Mouse (Mus musculus) neutrophil, adult 83 days (primary cell): ENCODE measurements around the gene Hfe. TPM values are rescaled to one million over a fixed set of nuclear protein-coding genes. Genes with fewer than 3 reads are reported as not detected.

Experiments
- total RNA-seq, 2 experiments: library from RNA; stranded (reverse); gene quantifications; one replicate each; pipeline ENCODE4 v1.2.4; 2023

Gene Hfe
- total RNA-seq = 1 to 10 TPM; 7.5 to 7.9 TPM

GRCm38 (mm10) chr13:23710374-23711089 lies at the start of gene Hfe:
Hfe (minus strand) TSS chr13:23710854.

GRCm38 (mm10) chr13:23756790-23757189 lies 46.1 kb upstream of the Hfe start, which contains the start of gene Hist1h4b:
Hist1h4b (plus strand) TSS chr13:23757013.

GRCm38 (mm10) chr13:23752067-23752741 lies 41.5 kb upstream of the Hfe start, which contains the start of gene Hist1h3b:
Hist1h3b (plus strand) TSS chr13:23752267.

GRCm38 (mm10) chr13:23750839-23751477 lies 40.3 kb upstream of the Hfe start, which contains the start of gene Hist1h2ab:
Hist1h2ab (plus strand) TSS chr13:23751126.

GRCm38 (mm10) chr13:23746201-23747080 lies 35.8 kb upstream of the Hfe start, which contains the start of gene Hist1h2bb:
Hist1h2bb (plus strand) TSS chr13:23746734.

GRCm38 (mm10) chr13:23745381-23746161 lies 34.9 kb upstream of the Hfe start, which contains the start of gene Hist1h3c:
Hist1h3c (minus strand) TSS chr13:23745602.

GRCm38 (mm10) chr13:23738677-23739068 lies 28.0 kb upstream of the Hfe start, which contains the start of gene Hist1h1c:
Hist1h1c (plus strand) TSS chr13:23738808.

GRCm38 (mm10) chr13:23698300-23698693 lies 12.4 kb downstream of the Hfe start, which contains the start of gene Hist1h4c:
Hist1h4c (minus strand) TSS chr13:23698454.

GRCm38 (mm10) chr13:23695514-23695913 lies 15.1 kb downstream of the Hfe start, which contains the start of gene Hist1h1t:
Hist1h1t (plus strand) TSS chr13:23695814.

GRCm38 (mm10) chr13:23683755-23684281 lies 26.8 kb downstream of the Hfe start, which contains the start of the genes Hist1h2ac and Hist1h2bc:
Hist1h2ac (minus strand) TSS chr13:23683948.
Hist1h2bc (plus strand) TSS chr13:23684199.

Other genes with a start within 250 kb of the Hfe start
- gene Btn1a1, start 245.0 kb downstream of the Hfe start, total RNA-seq = under 1 TPM; 0.31 to 0.57 TPM
- not detected for gene Btn2a2, start 222.0 kb downstream of the Hfe start, total RNA-seq
- 1,000 to 10,000 TPM; 1,800 to 2,079 TPM for gene Hist1h4h, start 179.8 kb downstream of the Hfe start, total RNA-seq
- 1,000 to 10,000 TPM; 1,103 to 1,322 TPM for gene Hist1h2af, start 176.9 kb downstream of the Hfe start, total RNA-seq
- 100 to 1,000 TPM; 343 to 409 TPM for gene Hist1h3g, start 175.4 kb downstream of the Hfe start, total RNA-seq
- gene Hist1h2bh, start 167.5 kb downstream of the Hfe start, total RNA-seq = 100 to 1,000 TPM; 156 to 165 TPM
- gene Hist1h3f, start 166.8 kb downstream of the Hfe start, total RNA-seq = 100 to 1,000 TPM; 484 to 531 TPM
- 1,000 to 10,000 TPM; 2,494 to 2,726 TPM for gene Hist1h4f, start 159.2 kb downstream of the Hfe start, total RNA-seq
- gene Hist1h1d, start 157.6 kb downstream of the Hfe start, total RNA-seq = 100 to 1,000 TPM; 117 to 132 TPM
- gene Hist1h3e, start 148.5 kb downstream of the Hfe start, total RNA-seq = 100 to 1,000 TPM; 919 to 946 TPM
- 100 to 1,000 TPM; 213 to 226 TPM for gene Hist1h2ae, start 139.6 kb downstream of the Hfe start, total RNA-seq
- gene Hist1h2bg, start 139.5 kb downstream of the Hfe start, total RNA-seq = 1,000 to 10,000 TPM; 1,609 to 1,779 TPM
- 1,000 to 10,000 TPM; 1,205 to 1,340 TPM for gene Hist1h2bf, start 136.7 kb downstream of the Hfe start, total RNA-seq
- 100 to 1,000 TPM; 234 to 256 TPM for gene Hist1h2ad, start 136.5 kb downstream of the Hfe start, total RNA-seq
- gene Hist1h3d, start 135.1 kb downstream of the Hfe start, total RNA-seq = 100 to 1,000 TPM; 207 to 247 TPM
- 100 to 1,000 TPM; 821 to 965 TPM for gene Hist1h4d, start 129.3 kb downstream of the Hfe start, total RNA-seq
- gene Hist1h2be, start 89.7 kb downstream of the Hfe start, total RNA-seq = 100 to 1,000 TPM; 117 to 129 TPM
- gene Hist1h1e, start 88.3 kb downstream of the Hfe start, total RNA-seq = 100 to 1,000 TPM; 854 to 881 TPM
- gene Hist1h2ac, start 26.9 kb downstream of the Hfe start, total RNA-seq = 10 to 100 TPM; 59.5 to 67.1 TPM
- gene Hist1h2bc, start 26.7 kb downstream of the Hfe start, total RNA-seq = 100 to 1,000 TPM; 108 to 117 TPM
- 1 to 10 TPM; 2.5 to 2.9 TPM for gene Hist1h1t, start 15.0 kb downstream of the Hfe start, total RNA-seq
- gene Hist1h4c, start 12.4 kb downstream of the Hfe start, total RNA-seq = 100 to 1,000 TPM; 435 to 497 TPM
- 1,000 to 10,000 TPM; 1,583 to 1,684 TPM for gene Hist1h1c, start 28.0 kb upstream of the Hfe start, total RNA-seq
- gene Hist1h3c, start 34.7 kb upstream of the Hfe start, total RNA-seq = 100 to 1,000 TPM; 649 to 655 TPM
- gene Hist1h2bb, start 35.9 kb upstream of the Hfe start, total RNA-seq = 1,000 to 10,000 TPM in 1 of 2 experiments, 100 to 1,000 TPM in 1; 938 to 1,011 TPM
- gene Hist1h2ab, start 40.3 kb upstream of the Hfe start, total RNA-seq = 1,000 to 10,000 TPM; 1,348 to 1,643 TPM
- 1,000 to 10,000 TPM; 1,578 to 1,719 TPM for gene Hist1h3b, start 41.4 kb upstream of the Hfe start, total RNA-seq
- 100 to 1,000 TPM; 697 to 823 TPM for gene Hist1h4b, start 46.2 kb upstream of the Hfe start, total RNA-seq
- gene Hist1h4a, start 50.4 kb upstream of the Hfe start, total RNA-seq = 100 to 1,000 TPM; 542 to 645 TPM
- gene Hist1h3a, start 51.5 kb upstream of the Hfe start, total RNA-seq = 100 to 1,000 TPM; 941 to 991 TPM
- 100 to 1,000 TPM; 476 to 542 TPM for gene Hist1h1a, start 52.8 kb upstream of the Hfe start, total RNA-seq
- not detected for gene Trim38, start 59.1 kb upstream of the Hfe start, total RNA-seq
- not detected for gene Slc17a2, start 96.1 kb upstream of the Hfe start, total RNA-seq
- not detected for gene Slc17a3, start 128.6 kb upstream of the Hfe start, total RNA-seq
- not detected for gene Slc17a1, start 156.9 kb upstream of the Hfe start, total RNA-seq
- gene Slc17a4, start 204.2 kb upstream of the Hfe start, total RNA-seq = not detected
- gene Hist1h2ba, start 223.3 kb upstream of the Hfe start, total RNA-seq = not detected
- not detected for gene Hist1h2aa, start 223.6 kb upstream of the Hfe start, total RNA-seq